Mouse (Mus musculus): ENCODE data around the gene Susd4.
A peak's percentile ranks its signal among the peaks of the same experiment; 100 is the strongest.

Susd4 gene

DNA sequence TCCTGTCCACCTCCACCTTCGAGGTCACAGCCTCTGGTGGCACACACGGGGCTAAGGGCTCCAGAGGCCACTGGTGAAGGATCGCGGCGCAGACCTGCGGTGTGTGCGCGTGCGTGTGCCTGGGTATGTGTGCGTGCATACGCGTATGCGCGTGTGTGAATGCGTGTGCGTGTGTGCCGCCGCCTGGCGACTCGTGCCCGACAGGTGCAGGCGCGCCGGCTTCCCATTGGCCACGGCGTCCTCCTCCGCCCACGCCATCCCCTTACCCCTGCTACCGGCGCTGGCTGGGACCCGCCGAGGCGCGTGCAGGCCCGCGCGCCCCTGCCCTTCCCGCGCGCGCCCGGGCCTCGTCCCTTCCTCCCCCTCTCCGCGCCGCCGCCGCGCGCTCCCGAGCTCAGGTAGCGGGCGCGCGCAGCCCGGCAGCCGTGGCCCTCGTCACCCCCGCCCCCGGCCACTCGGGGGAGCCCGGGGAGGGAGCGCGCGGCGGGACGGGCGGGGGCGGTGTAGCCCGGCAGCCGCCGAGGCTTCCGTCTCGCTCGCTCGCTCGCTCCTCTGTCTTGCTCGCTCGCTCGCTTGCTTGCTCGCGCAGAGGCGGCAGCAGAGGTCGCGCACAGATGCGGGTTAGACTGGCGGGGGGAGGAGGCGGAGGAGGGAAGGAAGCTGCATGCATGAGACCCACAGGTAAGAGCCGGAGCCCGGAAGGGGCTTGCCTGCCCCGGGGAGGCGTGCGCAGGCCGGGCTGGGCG, at the start of gene Susd4:
TSS of gene Susd4 (plus strand) at position 145 of the 746 bp plus-strand sequence.
- DNase-seq (ENCODE audit: low read depth, low spot score) = peak; percentile 79

DNA sequence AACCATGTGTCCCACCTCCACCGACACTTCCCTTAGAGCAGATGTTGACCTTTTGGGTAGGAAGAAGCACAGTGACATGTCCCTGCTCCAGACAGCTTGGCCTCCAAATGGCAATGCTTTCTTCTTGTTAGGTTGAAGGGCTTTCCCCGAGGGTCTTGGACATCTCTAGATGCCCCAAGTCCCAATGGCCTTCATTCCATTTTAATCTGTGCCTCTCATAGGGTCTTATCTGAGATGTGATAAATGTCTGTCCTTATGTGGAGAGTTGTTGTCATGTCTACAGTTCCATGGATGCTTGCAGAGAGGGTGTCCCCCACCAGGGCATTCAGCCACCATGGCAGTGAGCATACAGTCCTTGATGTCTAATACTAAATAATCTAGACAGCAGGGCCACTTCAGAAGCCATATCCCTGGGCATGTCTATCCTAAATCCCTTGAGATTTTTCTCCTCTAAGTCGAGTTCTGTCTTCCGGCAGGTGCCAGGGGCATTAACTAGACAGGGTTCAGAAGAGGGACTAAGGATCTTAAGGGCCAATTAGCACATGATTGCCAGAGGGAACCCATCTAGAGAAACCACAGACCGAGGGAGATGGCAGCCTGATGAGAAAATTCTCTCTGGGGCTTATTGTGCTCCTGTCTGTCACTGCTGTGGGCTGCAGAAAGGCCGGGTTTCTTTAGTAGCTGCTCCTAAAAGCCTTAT, 49.3 kb upstream of the Susd4 start:
- DNase-seq (ENCODE audit: low read depth, low spot score) = no peak

GRCm38 (mm10) chr1:182727541-182727940, 36.1 kb upstream of the Susd4 start:
- DNase-seq (ENCODE audit: low read depth, low spot score) = no peak

- DNase-seq (ENCODE audit: low read depth, low spot score) = no peak
These were observed 34.7 kb upstream of the Susd4 start for GRCm38 (mm10) chr1:182729002-182729401.

- DNase-seq (ENCODE audit: low read depth, low spot score) = no peak
These were observed 31.0 kb upstream of the Susd4 start for GRCm38 (mm10) chr1:182732695-182733094.

DNA sequence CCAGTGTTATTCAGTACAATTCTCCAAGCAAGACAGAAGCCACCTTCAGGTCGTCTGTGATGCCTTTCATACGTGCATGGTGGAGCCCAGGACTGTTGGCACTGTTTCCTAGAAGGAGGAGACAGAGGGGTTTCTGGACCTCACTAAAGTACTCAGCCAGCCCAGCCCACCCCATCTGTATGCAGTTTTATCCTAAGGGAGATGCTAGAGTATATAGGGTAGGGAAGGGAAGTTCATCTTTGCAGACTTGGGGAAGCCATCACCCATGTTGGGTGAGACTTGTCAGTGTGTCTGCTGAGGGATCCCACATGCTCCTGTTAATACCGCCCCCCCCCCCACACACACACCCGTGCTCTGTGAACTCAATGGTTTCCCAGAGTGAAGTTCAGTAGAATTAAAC, 27.8 kb upstream of the Susd4 start:
- no peak for DNase-seq (ENCODE audit: low read depth, low spot score)

DNA sequence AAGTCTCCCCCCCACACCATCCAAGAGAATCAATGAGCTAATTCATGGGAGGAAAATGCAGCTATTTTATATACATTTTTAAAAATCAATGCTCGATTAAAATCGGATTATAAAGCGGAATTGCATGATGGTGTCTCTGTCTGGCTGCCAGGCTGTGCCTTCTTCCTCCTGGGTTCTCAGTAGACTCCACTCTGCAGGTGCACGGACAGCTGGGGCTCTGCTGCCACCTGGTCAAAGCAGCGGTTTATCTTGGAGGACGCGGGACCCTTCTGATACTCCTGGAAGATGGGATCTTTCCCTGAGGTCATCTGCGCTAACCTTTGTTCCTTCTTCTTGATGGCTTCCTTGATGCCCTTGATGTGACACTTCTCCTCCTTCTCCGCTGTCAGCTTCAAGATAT, 16.6 kb upstream of the Susd4 start:
- DNase-seq (ENCODE audit: low read depth, low spot score) = no peak

DNA sequence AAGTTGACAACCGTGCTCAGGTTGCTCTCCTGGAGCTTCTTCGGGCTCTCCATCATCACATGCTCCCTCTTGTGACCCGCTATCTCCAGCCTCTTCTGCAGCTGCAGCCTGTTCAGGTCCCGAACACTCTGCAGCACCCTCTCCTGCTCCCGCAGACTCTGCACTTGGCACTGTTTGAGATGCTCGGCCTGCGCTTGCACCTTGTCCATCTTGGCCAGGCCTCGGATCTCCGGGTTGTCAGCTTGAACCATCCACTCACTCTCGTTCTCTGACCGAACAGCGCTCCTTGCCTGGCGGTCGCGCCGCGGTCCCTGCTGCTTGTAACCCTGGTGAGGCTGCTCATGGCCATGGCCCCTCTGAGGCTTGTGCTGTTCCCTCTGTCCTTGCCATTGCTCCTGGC, 15.8 kb upstream of the Susd4 start:
- DNase-seq (ENCODE audit: low read depth, low spot score) = no peak

DNA sequence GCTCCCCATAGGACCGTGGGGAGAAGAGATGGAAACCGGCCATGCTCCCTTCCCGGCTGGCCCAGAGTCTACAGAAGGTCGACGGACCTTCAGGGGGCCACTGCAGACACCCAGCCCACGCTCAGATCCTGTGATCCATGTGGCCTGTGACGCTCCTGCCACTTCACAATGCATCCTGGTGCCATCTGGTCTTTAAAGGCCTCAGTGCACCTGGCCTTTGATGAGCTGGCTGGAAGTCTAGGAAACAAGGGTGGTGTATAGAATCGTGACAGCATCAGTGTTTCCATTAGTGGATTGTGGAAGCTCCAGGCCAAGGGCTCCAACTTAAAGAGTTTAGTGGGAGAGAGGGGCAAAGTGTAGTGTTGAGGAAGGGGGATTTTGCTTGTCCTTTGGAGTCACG, 14.6 kb upstream of the Susd4 start, which contains the start of gene Ccdc185:
TSS of gene Ccdc185 (minus strand) at position 101 of the 400 bp plus-strand sequence.
- DNase-seq (ENCODE audit: low read depth, low spot score) = no peak

DNA sequence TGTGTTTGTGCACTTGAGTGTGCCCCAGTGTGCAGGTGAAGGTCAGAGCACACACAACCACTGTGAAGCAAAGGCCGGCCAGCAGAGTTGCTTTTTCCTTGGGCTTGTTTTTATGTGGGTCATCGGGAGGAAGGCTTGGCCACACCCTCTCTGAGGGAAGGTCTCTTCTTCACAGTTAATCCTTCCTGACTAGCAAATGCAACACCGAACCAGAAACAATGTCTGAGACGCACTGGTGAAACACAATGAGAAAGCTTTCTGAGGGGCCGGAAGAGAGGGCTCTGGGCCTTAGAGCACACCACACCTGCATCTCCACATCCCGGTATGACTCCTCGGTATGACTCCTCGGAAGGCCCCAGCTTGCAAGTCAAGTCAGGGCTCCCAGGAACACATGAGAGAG, 12.4 kb upstream of the Susd4 start:
- no peak for DNase-seq (ENCODE audit: low read depth, low spot score)

DNA sequence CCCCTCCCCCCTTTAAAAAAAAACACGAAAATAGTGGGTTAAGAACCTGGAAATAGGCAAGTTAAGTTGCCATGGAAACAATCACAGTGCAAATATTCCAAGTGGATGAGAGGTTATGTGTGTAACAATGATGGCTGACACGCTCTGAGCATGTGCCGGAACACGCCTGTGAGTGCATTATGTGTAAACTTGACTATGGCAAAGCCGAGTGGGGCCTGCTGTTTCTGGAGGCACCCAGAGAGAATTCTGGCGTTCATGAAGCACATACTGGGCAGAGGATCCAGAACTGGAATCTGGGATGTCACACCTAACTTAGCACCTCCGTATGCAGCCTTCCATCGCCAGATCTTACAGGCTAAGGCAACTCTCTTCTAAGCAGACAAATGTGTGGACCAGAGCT, 10.0 kb upstream of the Susd4 start:
- DNase-seq (ENCODE audit: low read depth, low spot score) = no peak

GRCm38 (mm10) chr1:182754865-182755264, 8.8 kb upstream of the Susd4 start:
- DNase-seq (ENCODE audit: low read depth, low spot score) = no peak

DNA sequence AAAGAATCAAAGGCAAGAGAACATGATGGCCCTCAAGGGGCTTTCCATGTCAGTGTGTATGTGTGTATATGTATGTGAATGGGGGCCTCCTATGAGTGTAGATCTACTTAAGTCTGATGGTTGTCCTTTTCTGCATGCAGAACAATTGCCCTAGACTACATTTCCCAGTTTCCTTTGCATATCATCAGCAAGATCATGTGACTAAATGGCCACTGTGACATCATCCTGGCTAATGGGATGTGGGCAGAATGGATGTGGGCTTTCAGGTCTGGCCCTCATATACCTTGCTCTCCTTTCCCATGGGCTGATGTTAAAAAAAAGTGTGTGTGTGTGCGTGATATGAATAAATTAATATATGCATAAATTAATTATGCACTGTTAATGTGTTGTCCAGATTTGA, 4.9 kb upstream of the Susd4 start:
- DNase-seq (ENCODE audit: low read depth, low spot score) = no peak

- DNase-seq (ENCODE audit: low read depth, low spot score) = no peak
These were observed 407 bp upstream of the Susd4 start for GRCm38 (mm10) chr1:182763191-182763715.

- DNase-seq (ENCODE audit: low read depth, low spot score) = peak; percentile 28
These were observed 1.1 kb downstream of the Susd4 start for GRCm38 (mm10) chr1:182764541-182765281.

DNA sequence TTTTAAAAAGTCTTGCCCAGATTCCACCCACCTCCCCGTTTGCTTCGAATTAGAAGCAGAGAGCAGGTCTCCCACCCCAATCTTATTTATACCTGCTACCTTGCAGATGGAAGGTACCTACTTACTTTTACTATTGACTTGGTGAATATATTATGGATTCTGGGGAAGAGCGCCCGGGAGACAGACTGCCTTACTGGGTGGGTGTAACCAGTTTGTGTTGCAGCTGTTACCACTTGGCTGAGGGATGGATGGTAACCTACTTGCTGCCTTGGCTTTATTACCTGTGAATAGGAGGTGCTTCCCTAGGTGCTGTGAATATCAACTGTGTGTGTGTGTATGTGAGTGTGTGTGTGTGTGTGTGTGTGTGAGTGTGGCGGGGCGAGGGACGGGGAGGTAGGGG, 11.9 kb downstream of the Susd4 start:
- no peak for DNase-seq (ENCODE audit: low read depth, low spot score)

GRCm38 (mm10) chr1:182776749-182777410, 13.2 kb downstream of the Susd4 start:
- DNase-seq (ENCODE audit: low read depth, low spot score) = no peak

- no peak for DNase-seq (ENCODE audit: low read depth, low spot score)
These were observed 14.6 kb downstream of the Susd4 start for GRCm38 (mm10) chr1:182778225-182778624.

GRCm38 (mm10) chr1:182779024-182779520, 15.4 kb downstream of the Susd4 start:
- no peak for DNase-seq (ENCODE audit: low read depth, low spot score)

- no peak for DNase-seq (ENCODE audit: low read depth, low spot score)
These were observed 20.1 kb downstream of the Susd4 start for GRCm38 (mm10) chr1:182783774-182784173.

DNA sequence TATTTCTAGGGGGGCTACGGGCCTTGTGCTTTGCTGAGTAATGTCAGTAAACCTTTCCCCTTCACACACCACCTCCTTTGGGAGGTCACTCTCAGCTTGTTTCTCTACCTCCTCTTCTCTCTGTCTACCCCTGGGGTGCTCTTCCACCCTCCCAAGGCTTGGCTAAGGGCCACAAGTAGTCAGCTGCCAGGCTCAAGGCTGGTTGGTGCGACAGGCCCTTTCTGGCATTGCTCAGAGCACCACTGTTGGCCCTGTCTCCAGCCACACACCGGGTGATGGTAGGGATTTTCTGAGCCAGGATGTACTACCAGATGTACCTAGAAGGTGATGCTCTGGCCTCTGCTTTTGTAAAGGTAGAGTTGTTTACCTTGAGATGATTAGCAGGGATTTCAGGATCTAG, 21.1 kb downstream of the Susd4 start:
- no peak for DNase-seq (ENCODE audit: low read depth, low spot score)

All from retina, postnatal 7 days (tissue).